Comparison of ENCODE assay signal across 10 mouse cellular contexts in the genomic region with DNA sequence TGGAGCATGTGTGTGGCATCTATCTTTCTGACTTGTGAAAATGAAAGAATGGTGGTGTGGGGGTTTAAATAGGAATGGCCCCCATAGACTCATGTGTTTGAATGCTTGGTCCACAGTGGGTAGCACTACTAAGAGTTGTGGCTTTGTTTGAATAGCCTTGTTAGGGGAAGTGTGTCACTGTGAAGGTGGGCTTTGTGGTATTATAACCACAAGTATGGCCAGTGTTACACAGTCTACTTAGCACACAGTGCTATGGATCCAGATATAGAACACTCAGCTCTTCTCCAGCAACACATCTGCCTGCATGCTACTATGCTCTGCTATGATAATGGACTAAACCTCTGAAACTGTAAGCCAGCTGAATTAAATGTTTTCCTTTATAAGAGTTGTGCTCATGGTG.
"Had no signal": no experiment of that assay in that cellular context is flagged by ENCODE, and none has a peak within 500 bp of the region (broad histone marks: within the 10 kb centered on the region; RNA-seq: fewer than 3 reads in every experiment).

No protein-coding gene starts in this region.

- ATAC-seq: midbrain, embryonic 13.5 days; midbrain, embryonic 15.5 days had no signal

- DNase-seq: lung, adult 18-20 months; lung, embryonic 14.5 days; lung, postnatal 10 days; lung, postnatal 4 days; right cerebral cortex, postnatal 14 days; thymus, adult 2 months; thymus, postnatal 25 days; thymus, postnatal 4 days had no signal
